Mouse (Mus musculus) adrenal gland, postnatal 36 days (tissue): ENCODE measurements around the gene Rabepk. TPM values are rescaled to one million over a fixed set of nuclear protein-coding genes. Genes with fewer than 3 reads are reported as not detected.
"Not testable (repeated sequence)": the region's sequence is repeated elsewhere in the genome, so short reads cannot be mapped to it uniquely, and the experiment has no call there.

Experiments used
- DNase-seq, 2 experiments: peaks; one replicate each; pipeline ENCODE4 v3.0.0; 2021; ENCODE audit warnings: mixed read lengths in 1 of 2
- long read RNA-seq, 2 experiments: library from polyadenylated mRNA; stranded (forward); transcript quantifications; one replicate each; pipeline ENCODE4 v2.0.0; 2021; ENCODE audit warnings: borderline sequencing depth in 2 of 2
- total RNA-seq, 2 experiments: library from RNA; stranded (reverse); gene quantifications; 2 replicates each; pipeline ENCODE4 v1.2.3; 2021

Rabepk gene
- total RNA-seq = 10 to 100 TPM; 27.6 to 29.7 TPM
- long read RNA-seq, experiment 1, transcript Rabepk-207 (8 exons, 2,968 nt) = major isoform, 31 of 44 reads
- long read RNA-seq, experiment 1, partial matches to known transcripts = 5 of 44 reads
- long read RNA-seq, experiment 1, other reads (novel, unspliced or antisense) = 8 of 44 reads
- long read RNA-seq, experiment 2, transcript Rabepk-207 (8 exons, 2,968 nt) = major isoform, 12 of 21 reads
- long read RNA-seq, experiment 2, partial matches to known transcripts = 0 of 21 reads
- long read RNA-seq, experiment 2, other reads (novel, unspliced or antisense) = 9 of 21 reads

DNA sequence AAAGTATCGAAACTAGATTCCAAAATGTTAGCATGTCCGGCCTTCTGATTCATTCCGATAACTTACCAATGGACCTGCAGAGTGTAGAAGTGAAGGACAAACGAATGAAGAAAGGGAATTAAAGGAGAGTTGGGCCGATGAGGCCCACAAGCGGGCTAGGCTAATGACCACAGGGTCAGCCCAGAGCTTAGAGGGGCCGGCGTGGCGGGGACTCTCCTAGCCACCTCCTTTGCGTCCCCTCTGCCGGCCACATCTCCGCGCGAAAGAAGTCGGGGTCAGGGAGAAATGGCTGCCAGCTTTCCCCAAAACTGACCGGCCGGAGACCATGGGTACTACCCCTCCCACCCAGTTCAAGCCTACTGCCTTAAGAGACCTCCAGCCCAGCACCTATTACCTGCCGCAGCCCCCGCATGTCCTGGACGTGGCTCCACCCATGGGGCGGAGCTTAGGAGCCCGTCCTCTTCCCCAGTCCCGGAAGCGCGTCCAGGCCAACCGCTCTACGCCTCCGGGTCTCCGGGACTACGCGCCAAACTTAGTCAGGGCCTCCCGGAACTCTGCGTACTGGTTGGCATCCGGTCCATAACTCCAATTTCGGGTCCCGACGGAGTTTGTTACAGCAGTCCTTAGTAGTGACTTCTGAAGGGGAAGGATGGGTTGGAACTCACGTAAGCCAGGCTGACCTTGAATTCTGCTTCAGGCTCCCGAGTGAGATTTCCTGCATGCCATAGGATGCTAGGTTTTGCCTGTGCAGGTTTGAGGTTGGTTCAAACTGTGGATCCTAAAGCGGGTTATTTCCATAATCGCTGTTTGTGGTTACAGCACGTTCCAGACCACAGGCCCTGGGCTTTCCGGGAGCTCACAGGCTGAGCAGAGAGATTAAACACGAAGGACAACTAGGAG is at the start of gene Rabepk:
Gene Rabepk, minus strand, starts transcription at position 556 of the 900 bp plus-strand sequence.
- DNase-seq = peak; percentile 90 to 93

GRCm38 (mm10) chr2:34847702-34848101 is 48.0 kb upstream of the Rabepk start:
- DNase-seq = no peak

DNA sequence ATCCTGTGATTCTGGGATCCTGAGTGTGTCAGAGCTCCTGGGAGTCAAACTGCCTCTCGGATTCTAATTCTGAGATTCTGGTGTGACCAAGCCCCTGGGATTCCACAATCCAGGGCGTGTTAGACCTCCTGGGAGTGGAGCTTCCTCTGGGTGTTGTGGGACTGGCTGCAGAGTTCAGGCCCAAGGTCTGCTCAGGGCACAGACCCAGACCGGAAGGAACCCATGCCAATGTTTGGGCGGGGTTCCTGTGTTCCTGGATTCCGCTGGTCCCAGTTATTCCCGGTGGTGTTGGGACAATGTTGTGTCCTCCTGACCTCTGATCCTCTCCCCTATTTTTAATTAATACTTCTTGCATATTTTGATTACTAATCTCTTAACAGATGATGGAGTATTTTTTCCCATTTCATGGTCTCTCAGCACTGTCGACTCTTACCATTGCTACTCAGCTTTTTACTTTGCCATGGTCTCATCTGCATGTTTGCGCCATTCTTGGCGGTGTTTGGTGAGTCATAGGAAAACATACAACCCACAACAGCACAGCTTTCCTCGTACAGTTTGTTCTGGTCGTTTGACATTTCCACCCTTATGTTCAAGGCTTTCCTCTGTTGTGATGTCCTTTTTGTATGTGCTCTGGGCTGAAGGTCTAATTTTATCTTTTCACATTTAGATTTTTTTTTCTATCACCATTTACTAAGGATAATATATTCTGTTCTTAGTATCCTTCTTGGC is 43.7 kb upstream of the Rabepk start:
- peak; percentile 77 to 79 for DNase-seq

- DNase-seq = no peak
Measured at GRCm38 (mm10) chr2:34841706-34842105, 42.0 kb upstream of the Rabepk start.

DNA sequence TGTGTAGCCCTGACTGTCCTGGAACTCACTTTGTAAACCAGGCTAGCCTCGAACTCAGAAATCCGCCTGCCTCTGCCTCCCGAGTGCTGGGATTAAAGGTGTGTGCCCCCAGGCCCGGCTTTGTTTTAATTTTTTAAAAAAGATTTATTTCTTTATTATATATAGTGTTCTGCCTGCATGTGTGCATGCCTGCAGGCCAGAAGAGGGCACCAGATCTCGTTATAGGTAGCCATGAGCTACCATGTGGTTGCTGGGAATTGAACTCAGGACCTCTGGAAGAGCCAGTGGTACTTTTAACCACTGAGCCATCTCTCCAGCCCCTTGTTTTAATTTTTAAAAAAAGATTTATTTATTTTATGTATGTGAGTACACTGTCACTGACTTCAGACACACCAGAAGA is 40.4 kb upstream of the Rabepk start:
- DNase-seq = not testable (repeated sequence)

DNA sequence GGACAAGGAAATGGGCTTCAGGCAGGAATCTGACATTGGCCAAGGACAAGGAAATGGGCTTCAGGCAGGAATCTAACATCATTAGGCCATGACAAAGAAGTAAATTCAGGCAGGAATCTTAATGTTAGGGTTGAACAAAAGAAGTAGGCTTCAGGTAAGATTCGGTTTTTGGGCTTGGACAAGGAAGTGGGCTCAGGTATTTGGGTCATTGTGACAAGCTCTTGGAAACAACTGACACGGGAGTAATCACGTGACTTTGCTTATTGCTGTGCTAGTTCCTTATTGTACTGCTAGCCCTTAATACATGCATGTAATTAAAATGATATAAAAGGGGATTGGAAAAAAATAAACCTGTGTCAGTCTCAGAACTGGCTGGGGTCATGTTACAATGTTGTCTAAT is 36.0 kb upstream of the Rabepk start:
- no peak for DNase-seq

GRCm38 (mm10) chr2:34833624-34834023 is 33.9 kb upstream of the Rabepk start:
- no peak for DNase-seq

GRCm38 (mm10) chr2:34832766-34833457 is 33.2 kb upstream of the Rabepk start, which contains the start of gene Gm34653:
Gm34653 (plus strand) TSS chr2:34833007.
- not testable (repeated sequence) for DNase-seq

- DNase-seq = not testable (repeated sequence)
Measured at GRCm38 (mm10) chr2:34830066-34830465, 30.4 kb upstream of the Rabepk start.

GRCm38 (mm10) chr2:34828026-34828425 is 28.3 kb upstream of the Rabepk start:
- DNase-seq = peak; percentile 38 to 56

DNA sequence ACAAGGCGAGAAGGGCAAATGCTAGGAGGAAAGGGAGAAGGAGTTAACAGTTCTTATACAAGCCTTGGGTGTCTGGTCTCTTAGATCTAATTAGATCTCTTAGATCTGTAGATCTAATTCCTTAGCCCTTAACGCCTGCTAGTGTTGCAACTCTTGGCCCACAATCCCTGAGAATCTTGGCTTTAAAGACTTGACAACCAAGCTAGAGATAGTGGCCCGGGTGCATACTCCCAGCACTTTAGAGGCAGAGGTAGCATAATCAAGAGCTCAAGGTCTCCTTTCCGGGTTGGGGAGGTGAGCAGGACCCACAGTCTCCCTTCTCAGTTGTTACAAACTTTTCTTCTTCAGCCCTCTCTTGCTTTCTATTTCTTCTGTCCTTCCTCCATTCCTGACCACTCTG is 27.9 kb upstream of the Rabepk start:
- DNase-seq = no peak

- no peak for DNase-seq
Measured at GRCm38 (mm10) chr2:34826460-34827231, 26.9 kb upstream of the Rabepk start.

DNA sequence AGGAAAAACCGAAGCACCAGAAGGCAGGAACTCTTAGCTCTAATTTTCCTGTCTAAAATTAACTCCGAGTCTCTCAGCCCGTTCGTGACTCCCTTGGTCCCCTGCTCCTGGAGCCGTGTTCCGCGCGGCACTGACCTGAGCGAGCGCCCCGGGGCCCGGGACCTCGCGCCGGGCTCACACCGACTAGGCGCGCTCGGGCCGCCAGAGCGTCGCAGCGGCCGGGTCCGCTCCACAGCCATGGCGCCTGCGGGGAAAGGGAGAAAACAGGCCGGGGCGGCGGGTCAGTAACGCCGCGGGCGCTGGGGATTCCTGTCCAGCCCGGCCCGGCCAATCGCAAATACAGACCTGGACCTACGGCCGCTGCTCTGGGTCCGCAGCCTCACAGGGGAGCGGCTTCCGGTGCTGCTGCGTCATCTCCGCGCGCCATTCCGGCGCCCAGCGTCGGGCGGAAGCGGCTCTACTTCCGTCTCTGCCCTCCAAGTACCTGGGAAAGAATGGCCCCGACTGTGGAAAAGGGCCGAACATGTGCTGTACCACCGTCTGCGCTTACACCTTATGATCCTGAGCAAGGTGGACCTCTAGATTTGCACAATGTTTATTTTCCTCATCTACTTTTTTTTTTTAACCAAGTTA is 26.2 kb upstream of the Rabepk start, which contains the start of gene Fbxw2:
Gene Fbxw2, minus strand, starts transcription at position 485 of the 633 bp plus-strand sequence.
- DNase-seq = peak; percentile 95 to 97

GRCm38 (mm10) chr2:34818492-34818891 is 18.8 kb upstream of the Rabepk start:
- no peak for DNase-seq

- not testable (repeated sequence) for DNase-seq
Measured at GRCm38 (mm10) chr2:34815893-34816292, 16.2 kb upstream of the Rabepk start.

GRCm38 (mm10) chr2:34812706-34813105 is 13.0 kb upstream of the Rabepk start:
- no peak for DNase-seq

GRCm38 (mm10) chr2:34810775-34811174 is 11.1 kb upstream of the Rabepk start:
- no peak for DNase-seq

DNA sequence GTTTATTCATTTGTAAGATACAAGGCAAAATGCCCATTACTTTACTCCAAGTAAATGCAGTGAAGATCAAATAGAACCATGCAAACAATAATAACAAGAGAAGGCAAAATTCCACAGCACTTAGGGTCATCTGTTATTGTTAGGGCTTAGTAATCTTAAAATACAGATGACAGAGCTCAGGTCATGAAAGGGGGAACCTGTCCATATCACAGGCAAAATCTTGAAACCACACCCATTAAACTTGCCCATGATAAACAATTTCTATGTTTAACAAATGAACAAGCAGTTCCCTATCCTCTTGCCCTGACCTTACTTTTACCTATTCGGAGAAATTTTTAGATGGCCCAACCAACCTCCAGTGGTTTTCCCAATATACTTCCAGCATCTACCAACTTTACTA is 9.9 kb upstream of the Rabepk start:
- DNase-seq = no peak

GRCm38 (mm10) chr2:34808057-34808456 is 8.3 kb upstream of the Rabepk start:
- no peak for DNase-seq

DNA sequence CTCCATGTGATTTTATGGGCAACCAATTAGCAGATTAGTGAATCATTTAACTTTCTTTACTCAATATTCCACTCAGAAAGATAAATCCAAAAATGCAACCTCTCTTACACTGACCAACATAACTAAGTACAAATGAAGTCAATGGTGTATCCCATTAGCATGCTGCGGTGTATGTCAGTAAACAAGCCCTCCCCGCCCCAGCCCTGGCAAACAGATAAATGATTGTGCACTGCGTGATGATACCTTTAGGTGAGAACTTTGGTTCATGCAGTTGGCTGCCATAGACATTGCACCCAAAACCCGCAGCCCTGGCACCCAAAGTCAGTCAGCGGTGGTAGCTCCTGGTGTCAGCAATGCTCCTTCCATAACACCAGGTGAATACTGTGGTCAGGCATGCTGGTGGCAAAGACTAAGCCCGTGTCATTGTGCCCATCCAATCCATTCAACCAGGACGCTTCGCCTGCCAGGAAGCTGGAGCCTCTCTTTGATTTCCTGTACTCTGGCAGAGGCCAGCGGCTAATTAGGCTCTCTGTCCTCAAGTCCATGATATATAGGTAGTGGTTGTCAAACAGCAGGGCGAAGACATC is 5.7 kb upstream of the Rabepk start:
- no peak for DNase-seq
